Mouse (Mus musculus): Measurements from ENCODE around the gene Itpkb. TPM values are rescaled to one million over a fixed set of nuclear protein-coding genes. Genes with fewer than 3 reads are reported as not detected.
A peak's percentile ranks its signal among the peaks of the same experiment; 100 is the strongest.

The Itpkb gene
- polyA plus RNA-seq, 1 experiment from 2014 or later, result 4.3 TPM

GRCm38 (mm10) chr1:180426405-180426804 lies 96.1 kb downstream of the Itpkb start:
- WGBS, result 77% methylated on average over 6 of the region's 6 CpGs
- no peak for DNase-seq (ENCODE audit: low spot score)
- H3K4me2 ChIP-seq, result no peak overlapping the region
- no peak for ATAC-seq (replicated peaks; ENCODE audit: low FRiP score)
- H3K4me1 ChIP-seq (replicated peaks; ENCODE audit: control insufficient read depth, insufficient read depth, low read length), result peaks cover 10% of the 10 kb centered on the region; the same call in 1 of the 2 replicates
- no peaks in the 10 kb centered on the region for H3K36me3 ChIP-seq (ENCODE audit: control insufficient read depth, insufficient read depth, low read length)
- H3K27me3 ChIP-seq (replicated peaks; ENCODE audit: control insufficient read depth, insufficient read depth, low read length), result no peaks in the 10 kb centered on the region
- no peak overlapping the region for H3K27ac ChIP-seq (ENCODE audit: low read depth, low read length)
- H3K4me3 ChIP-seq (ENCODE audit: low read depth, low read length), result no peak overlapping the region
- no peak overlapping the region for H3K9ac ChIP-seq (ENCODE audit: low read depth, low read length)
- no peaks in the 10 kb centered on the region for H3K9me3 ChIP-seq (ENCODE audit: control insufficient read depth, low read length)

GRCm38 (mm10) chr1:180427685-180428084 lies 97.4 kb downstream of the Itpkb start:
- 0 out of 2 replicates have a peak, but pooled peaks cover 2% of the 10 kb centered on the region for H3K27me3 ChIP-seq (replicated peaks; ENCODE audit: control insufficient read depth, insufficient read depth, low read length)
- no peaks in the 10 kb centered on the region for H3K9me3 ChIP-seq (ENCODE audit: control insufficient read depth, low read length)
- no peaks in the 10 kb centered on the region for H3K36me3 ChIP-seq (ENCODE audit: control insufficient read depth, insufficient read depth, low read length)
- H3K4me3 ChIP-seq (ENCODE audit: low read depth, low read length), result no peak overlapping the region
- no peak overlapping the region for H3K9ac ChIP-seq (ENCODE audit: low read depth, low read length)
- ATAC-seq (replicated peaks; ENCODE audit: low FRiP score), result no peak
- H3K27ac ChIP-seq (ENCODE audit: low read depth, low read length), result no peak overlapping the region
- H3K4me2 ChIP-seq, result peak overlapping the region; percentile 39
- no peak for DNase-seq (ENCODE audit: low spot score)
- peaks cover 10% of the 10 kb centered on the region; the same call in 1 of the 2 replicates for H3K4me1 ChIP-seq (replicated peaks; ENCODE audit: control insufficient read depth, insufficient read depth, low read length)
- 59% methylated on average over 10 of the region's 10 CpGs for WGBS

- Histone ChIP-seq H3K9ac (ENCODE audit: low read depth, low read length) (no peak overlapping the region), H3K9me3 (ENCODE audit: control insufficient read depth, low read length) (no peaks in the 10 kb centered on the region), H3K4me3 (ENCODE audit: low read depth, low read length) (no peak overlapping the region), H3K27ac (ENCODE audit: low read depth, low read length) (no peak overlapping the region), H3K36me3 (ENCODE audit: control insufficient read depth, insufficient read depth, low read length) (no peaks in the 10 kb centered on the region), H3K27me3 (replicated peaks; ENCODE audit: control insufficient read depth, insufficient read depth, low read length) (peaks cover 2% of the 10 kb centered on the region; the same call in 1 of the 2 replicates), H3K4me2 (peak overlapping the region; percentile 39), H3K4me1 (replicated peaks; ENCODE audit: control insufficient read depth, insufficient read depth, low read length) (peaks cover 11% of the 10 kb centered on the region; the same call in 1 of the 2 replicates)
- WGBS, result 18% methylated on average over 9 of the region's 9 CpGs
- ATAC-seq (replicated peaks; ENCODE audit: low FRiP score) (no peak), DNase-seq (ENCODE audit: low spot score) (no peak)
These were observed 97.9 kb downstream of the Itpkb start for GRCm38 (mm10) chr1:180428101-180428712.

GRCm38 (mm10) chr1:180428871-180429270 lies 98.6 kb downstream of the Itpkb start:
- H3K9ac ChIP-seq (ENCODE audit: low read depth, low read length), result no peak overlapping the region
- H3K4me3 ChIP-seq (ENCODE audit: low read depth, low read length), result no peak overlapping the region
- no peak overlapping the region for H3K4me2 ChIP-seq
- no peaks in the 10 kb centered on the region for H3K36me3 ChIP-seq (ENCODE audit: control insufficient read depth, insufficient read depth, low read length)
- DNase-seq (ENCODE audit: low spot score) (no peak), ATAC-seq (replicated peaks; ENCODE audit: low FRiP score) (no peak)
- peaks cover 11% of the 10 kb centered on the region; the same call in 1 of the 2 replicates for H3K4me1 ChIP-seq (replicated peaks; ENCODE audit: control insufficient read depth, insufficient read depth, low read length)
- WGBS, result 69% methylated on average over 8 of the region's 8 CpGs
- H3K27ac ChIP-seq (ENCODE audit: low read depth, low read length), result no peak overlapping the region
- peaks cover 4% of the 10 kb centered on the region; the same call in 1 of the 2 replicates for H3K27me3 ChIP-seq (replicated peaks; ENCODE audit: control insufficient read depth, insufficient read depth, low read length)
- no peaks in the 10 kb centered on the region for H3K9me3 ChIP-seq (ENCODE audit: control insufficient read depth, low read length)

GRCm38 (mm10) chr1:180429819-180430218 lies 99.5 kb downstream of the Itpkb start:
- no peaks in the 10 kb centered on the region for H3K9me3 ChIP-seq (ENCODE audit: control insufficient read depth, low read length)
- no peak overlapping the region for H3K4me3 ChIP-seq (ENCODE audit: low read depth, low read length)
- DNase-seq (ENCODE audit: low spot score) (no peak), ATAC-seq (replicated peaks; ENCODE audit: low FRiP score) (no peak)
- H3K27me3 ChIP-seq (replicated peaks; ENCODE audit: control insufficient read depth, insufficient read depth, low read length), result peaks cover 5% of the 10 kb centered on the region; the same call in 1 of the 2 replicates
- WGBS, result 44% methylated on average over 5 of the region's 5 CpGs
- no peaks in the 10 kb centered on the region for H3K36me3 ChIP-seq (ENCODE audit: control insufficient read depth, insufficient read depth, low read length)
- no peak overlapping the region for H3K4me2 ChIP-seq
- H3K27ac ChIP-seq (ENCODE audit: low read depth, low read length), result no peak overlapping the region
- H3K4me1 ChIP-seq (replicated peaks; ENCODE audit: control insufficient read depth, insufficient read depth, low read length), result peaks cover 13% of the 10 kb centered on the region; the same call in 1 of the 2 replicates
- H3K9ac ChIP-seq (ENCODE audit: low read depth, low read length), result no peak overlapping the region

- Histone ChIP-seq H3K4me1 (replicated peaks; ENCODE audit: control insufficient read depth, insufficient read depth, low read length) (peaks cover 14% of the 10 kb centered on the region; the same call in 1 of the 2 replicates), H3K27ac (ENCODE audit: low read depth, low read length) (no peak overlapping the region), H3K27me3 (replicated peaks; ENCODE audit: control insufficient read depth, insufficient read depth, low read length) (peaks cover 5% of the 10 kb centered on the region; the same call in 1 of the 2 replicates), H3K9ac (ENCODE audit: low read depth, low read length) (no peak overlapping the region), H3K4me3 (ENCODE audit: low read depth, low read length) (no peak overlapping the region), H3K9me3 (ENCODE audit: control insufficient read depth, low read length) (no peaks in the 10 kb centered on the region), H3K36me3 (ENCODE audit: control insufficient read depth, insufficient read depth, low read length) (no peaks in the 10 kb centered on the region), H3K4me2 (no peak overlapping the region; the same call in 1 of the 2 replicates)
- ATAC-seq (replicated peaks; ENCODE audit: low FRiP score) (0 out of 2 replicates have a peak, but pooled peaks have one; percentile 16), DNase-seq (ENCODE audit: low spot score) (no peak)
- 47% methylated on average over 12 of the region's 12 CpGs for WGBS
These were observed 101.5 kb downstream of the Itpkb start for GRCm38 (mm10) chr1:180431833-180432232.

- H3K36me3 ChIP-seq (ENCODE audit: control insufficient read depth, insufficient read depth, low read length), result no peaks in the 10 kb centered on the region
- H3K4me1 ChIP-seq (replicated peaks; ENCODE audit: control insufficient read depth, insufficient read depth, low read length), result peaks cover 7% of the 10 kb centered on the region; the same call in 1 of the 2 replicates
- DNase-seq (ENCODE audit: low spot score) (no peak), ATAC-seq (replicated peaks; ENCODE audit: low FRiP score) (no peak)
- H3K9ac ChIP-seq (ENCODE audit: low read depth, low read length), result no peak overlapping the region
- no peak overlapping the region for H3K27ac ChIP-seq (ENCODE audit: low read depth, low read length)
- peak overlapping the region; percentile 54 for H3K4me2 ChIP-seq
- H3K9me3 ChIP-seq (ENCODE audit: control insufficient read depth, low read length), result no peaks in the 10 kb centered on the region
- WGBS, result 6% methylated on average over 16 of the region's 16 CpGs
- no peak overlapping the region for H3K4me3 ChIP-seq (ENCODE audit: low read depth, low read length)
- H3K27me3 ChIP-seq (replicated peaks; ENCODE audit: control insufficient read depth, insufficient read depth, low read length), result peaks cover 5% of the 10 kb centered on the region; the same call in 1 of the 2 replicates
These were observed 102.8 kb downstream of the Itpkb start for GRCm38 (mm10) chr1:180433098-180433538.

GRCm38 (mm10) chr1:180433796-180434566 lies 103.7 kb downstream of the Itpkb start:
- H3K36me3 ChIP-seq (ENCODE audit: control insufficient read depth, insufficient read depth, low read length), result no peaks in the 10 kb centered on the region
- 0 out of 2 replicates have a peak, but pooled peaks cover 6% of the 10 kb centered on the region for H3K4me1 ChIP-seq (replicated peaks; ENCODE audit: control insufficient read depth, insufficient read depth, low read length)
- no peak overlapping the region for H3K27ac ChIP-seq (ENCODE audit: low read depth, low read length)
- H3K27me3 ChIP-seq (replicated peaks; ENCODE audit: control insufficient read depth, insufficient read depth, low read length), result peaks cover 5% of the 10 kb centered on the region; the same call in 1 of the 2 replicates
- DNase-seq (ENCODE audit: low spot score), result no peak
- H3K4me3 ChIP-seq (ENCODE audit: low read depth, low read length), result no peak overlapping the region
- no peaks in the 10 kb centered on the region for H3K9me3 ChIP-seq (ENCODE audit: control insufficient read depth, low read length)
- H3K9ac ChIP-seq (ENCODE audit: low read depth, low read length), result no peak overlapping the region
- ATAC-seq (replicated peaks; ENCODE audit: low FRiP score), result peak; percentile 64
- H3K4me2 ChIP-seq, result no peak overlapping the region
- WGBS, result 16% methylated on average over 7 of the region's 7 CpGs

Measured in liver, embryonic 11.5 days (tissue).